Mouse (Mus musculus) neural tube, embryonic 13.5 days (tissue): ENCODE data around the gene Ano1. TPM values are rescaled to one million over a fixed set of nuclear protein-coding genes. Genes with fewer than 3 reads are reported as not detected.
A peak's percentile ranks its signal among the peaks of the same experiment; 100 is the strongest.

ENCODE experiments used
- ATAC-seq: fragments of 200-750 bp; cut with Nextera tagmentation; 2 replicates; pipeline ENCODE4 v1.8.0; 2017; ENCODE audit warnings: low read depth, mild to moderate bottlenecking, moderate TSS enrichment, moderate library complexity
- H3K27ac ChIP-seq: fragments of 300-500 bp; sonication (generic); replicated peaks from 2 replicates; pipeline ENCODE4 v1.5.1; 2015; ENCODE audit warnings: moderate library complexity, mild to moderate bottlenecking, inconsistent platforms
- H3K27me3 ChIP-seq: fragments of 300-500 bp; sonication (generic); 2 replicates; pipeline ENCODE4 v1.6.1; 2015; ENCODE audit warnings: mild to moderate bottlenecking, inconsistent platforms
- H3K36me3 ChIP-seq: fragments of 300-500 bp; sonication (generic); 2 replicates; pipeline ENCODE4 v1.6.1; 2015; ENCODE audit warnings: mild to moderate bottlenecking, inconsistent platforms
- H3K4me1 ChIP-seq: fragments of 300-500 bp; sonication (generic); replicated peaks from 2 replicates; pipeline ENCODE4 v1.6.1; 2015; ENCODE audit warnings: inconsistent platforms
- H3K4me2 ChIP-seq: fragments of 300-500 bp; sonication (generic); 2 replicates; pipeline ENCODE4 v1.6.1; 2015; ENCODE audit warnings: inconsistent platforms, mild to moderate bottlenecking, moderate library complexity
- H3K4me3 ChIP-seq: fragments of 300-500 bp; sonication (generic); 2 replicates; pipeline ENCODE4 v1.5.1; 2015; ENCODE audit warnings: mild to moderate bottlenecking, inconsistent platforms
- H3K9ac ChIP-seq: fragments of 300-500 bp; sonication (generic); 2 replicates; pipeline ENCODE4 v1.6.1; 2015; ENCODE audit warnings: moderate library complexity, mild to moderate bottlenecking, inconsistent platforms
- H3K9me3 ChIP-seq: fragments of 300-500 bp; sonication (generic); 2 replicates; pipeline ENCODE4 v1.6.1; 2016; ENCODE audit warnings: inconsistent platforms
- WGBS: fragments of 180-500 bp; shearing (Covaris S2); methylation state at CpG from one replicate; pipeline ENCODE4 v1.1.7; 2015; 5-methylcytosine and 5-hydroxymethylcytosine counted together
- polyA plus RNA-seq: library from polyadenylated mRNA; unstranded; fragments of >200 nt; fragmentation: Nextera tagmentation; extraction: Ambion mirVana; gene quantifications from 2 replicates; pipeline ENCODE4 v1.2.1, GENCODE M21; 2015

Ano1 gene
- polyA plus RNA-seq, 1 experiment from 2014 or later, result 3.8 TPM

DNA sequence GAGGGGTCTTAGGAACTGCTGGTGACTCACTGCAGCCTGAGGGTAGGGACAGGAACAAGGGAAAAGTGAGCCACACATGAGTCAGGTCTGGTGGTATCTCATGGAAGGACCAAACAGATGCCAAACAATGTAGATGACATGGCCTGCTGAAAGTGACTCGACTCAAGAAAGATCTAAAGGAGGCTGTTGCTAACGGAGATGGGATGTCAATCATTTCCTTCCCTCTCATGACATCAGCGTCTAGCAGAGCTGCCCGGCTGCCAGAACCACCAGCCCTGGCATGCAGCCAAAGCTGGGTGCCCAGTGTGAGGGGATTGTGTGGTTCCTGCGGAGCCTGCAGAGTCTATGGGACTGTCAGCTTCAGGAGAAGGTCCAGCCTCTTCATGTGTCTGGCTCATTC lies 67.3 kb downstream of the Ano1 start:
- H3K36me3 ChIP-seq, result no peaks in the 10 kb centered on the region
- no peak overlapping the region for H3K4me3 ChIP-seq
- peaks cover 16% of the 10 kb centered on the region for H3K4me1 ChIP-seq
- no peak overlapping the region for H3K4me2 ChIP-seq
- no peaks in the 10 kb centered on the region for H3K9me3 ChIP-seq
- WGBS, result 46% methylated on average over 5 of the region's 5 CpGs
- H3K27ac ChIP-seq, result no peak overlapping the region
- no peak overlapping the region for H3K9ac ChIP-seq
- H3K27me3 ChIP-seq, result peaks cover 16% of the 10 kb centered on the region
- ATAC-seq, result peak; percentile 63; the same call in 1 of the 2 replicates

DNA sequence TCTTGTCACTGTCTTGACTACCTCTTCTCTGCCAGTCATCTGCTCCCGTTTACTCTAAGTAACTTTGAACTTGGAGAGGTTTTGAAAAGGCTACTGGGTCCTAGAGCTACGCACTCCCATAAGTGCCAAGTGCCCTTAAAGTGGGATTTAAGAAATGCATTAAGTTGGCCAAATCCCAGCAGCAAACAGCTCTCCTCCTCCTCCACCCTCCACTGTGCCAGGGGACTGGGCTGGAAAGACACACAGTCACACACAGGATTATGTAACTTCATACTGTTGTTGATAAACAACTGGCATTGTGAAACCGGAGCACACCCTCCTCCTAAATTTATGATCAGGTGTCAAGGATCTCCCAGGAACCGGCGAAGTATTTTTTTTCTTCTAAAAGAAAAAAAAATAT lies 71.7 kb downstream of the Ano1 start:
- Histone ChIP-seq H3K36me3 (no peaks in the 10 kb centered on the region), H3K9me3 (no peaks in the 10 kb centered on the region), H3K4me1 (peaks cover 19% of the 10 kb centered on the region), H3K4me3 (no peak overlapping the region), H3K4me2 (no peak overlapping the region), H3K27ac (no peak overlapping the region), H3K9ac (no peak overlapping the region), H3K27me3 (peaks cover 52% of the 10 kb centered on the region)
- WGBS, result 81% methylated on average over 5 of the region's 5 CpGs
- ATAC-seq, result no peak

DNA sequence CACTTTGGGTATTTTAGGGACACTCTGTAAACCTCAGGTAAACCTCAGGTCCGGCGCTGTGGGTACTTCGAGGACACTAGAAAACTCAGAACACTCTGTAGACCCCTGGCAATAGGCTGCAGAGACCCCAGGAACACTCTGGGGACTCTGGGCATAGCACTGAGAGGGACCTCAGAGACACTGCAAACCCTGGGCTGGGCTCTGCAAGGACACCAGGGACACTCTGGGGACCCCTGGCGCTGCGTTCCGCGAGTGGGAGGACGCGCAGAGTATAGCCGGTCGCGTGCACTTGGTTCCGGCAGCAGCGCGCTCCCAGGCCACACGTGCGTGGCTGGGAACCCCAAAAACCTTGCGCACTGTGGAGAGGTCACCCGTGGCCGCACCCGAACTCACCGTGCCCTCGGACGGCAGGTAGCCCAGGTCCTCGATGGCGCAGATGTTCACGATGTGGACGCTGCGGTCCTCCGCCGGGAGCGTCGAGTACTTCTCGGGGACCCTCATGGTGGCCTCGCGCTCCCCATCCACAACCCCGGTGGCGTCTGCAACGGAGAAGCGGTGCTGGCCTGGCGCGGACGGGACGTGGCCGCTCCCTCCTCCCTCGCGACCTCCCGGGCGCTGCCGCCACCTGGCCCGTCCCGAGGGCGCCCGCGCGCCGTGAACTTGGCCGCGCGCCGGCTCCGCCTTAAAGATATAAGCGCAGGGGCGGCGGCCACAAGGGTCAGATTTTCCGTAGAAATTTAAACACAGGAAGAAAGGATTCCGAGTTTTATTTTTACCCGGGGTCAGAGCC lies 73.3 kb downstream of the Ano1 start:
- Histone ChIP-seq H3K27me3 (peaks cover 52% of the 10 kb centered on the region), H3K9ac (peak overlapping the region; percentile 58), H3K4me3 (peak overlapping the region; percentile 41), H3K36me3 (no peaks in the 10 kb centered on the region), H3K4me2 (peak overlapping the region; percentile 78), H3K9me3 (no peaks in the 10 kb centered on the region), H3K4me1 (peaks cover 15% of the 10 kb centered on the region), H3K27ac (no peak overlapping the region)
- 9% methylated on average over 67 of the region's 68 CpGs for WGBS
- ATAC-seq, result no peak

DNA sequence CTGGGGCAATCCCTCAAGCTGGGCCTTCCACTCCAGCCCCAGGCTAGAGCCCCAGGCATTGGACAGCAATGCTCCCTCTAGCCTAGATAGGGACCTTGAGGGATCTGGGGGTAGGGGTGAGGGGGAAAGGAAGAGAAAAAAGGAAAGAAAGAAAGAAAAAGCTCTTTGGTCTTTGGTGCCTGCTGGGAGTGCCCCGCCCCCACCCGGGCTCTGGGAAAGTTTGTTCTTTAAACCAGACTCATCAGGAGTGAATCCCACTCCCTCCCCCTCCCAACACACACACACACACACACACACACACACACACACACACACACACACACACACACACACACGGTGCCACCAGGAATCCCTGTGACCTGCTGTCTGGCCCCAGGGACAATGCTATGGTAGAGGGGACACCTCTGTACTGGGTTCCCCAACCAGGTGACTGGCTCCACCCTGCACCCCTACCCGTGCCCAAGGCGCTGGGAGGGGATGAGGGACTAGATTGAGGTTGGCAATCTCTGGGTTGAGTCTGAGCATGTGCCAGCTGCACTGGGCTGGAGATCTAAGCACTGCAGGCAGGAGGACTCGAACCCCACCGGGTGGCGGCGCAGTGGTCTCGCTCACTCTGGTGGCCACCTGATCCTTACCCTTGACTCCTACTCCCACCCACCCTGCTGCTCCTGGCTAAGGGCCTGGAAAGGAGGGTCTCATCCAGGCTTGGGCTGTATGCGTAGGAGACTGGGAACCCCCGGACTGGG lies 74.3 kb downstream of the Ano1 start:
- H3K4me3 ChIP-seq, result no peak overlapping the region
- peaks cover 52% of the 10 kb centered on the region for H3K27me3 ChIP-seq
- no peaks in the 10 kb centered on the region for H3K9me3 ChIP-seq
- no peak overlapping the region for H3K9ac ChIP-seq
- peaks cover 15% of the 10 kb centered on the region for H3K4me1 ChIP-seq
- H3K27ac ChIP-seq, result no peak overlapping the region
- no peaks in the 10 kb centered on the region for H3K36me3 ChIP-seq
- peak overlapping the region; percentile 78; the same call in 1 of the 2 replicates for H3K4me2 ChIP-seq
- WGBS, result 33% methylated on average over 11 of the region's 12 CpGs
- ATAC-seq, result no peak

DNA sequence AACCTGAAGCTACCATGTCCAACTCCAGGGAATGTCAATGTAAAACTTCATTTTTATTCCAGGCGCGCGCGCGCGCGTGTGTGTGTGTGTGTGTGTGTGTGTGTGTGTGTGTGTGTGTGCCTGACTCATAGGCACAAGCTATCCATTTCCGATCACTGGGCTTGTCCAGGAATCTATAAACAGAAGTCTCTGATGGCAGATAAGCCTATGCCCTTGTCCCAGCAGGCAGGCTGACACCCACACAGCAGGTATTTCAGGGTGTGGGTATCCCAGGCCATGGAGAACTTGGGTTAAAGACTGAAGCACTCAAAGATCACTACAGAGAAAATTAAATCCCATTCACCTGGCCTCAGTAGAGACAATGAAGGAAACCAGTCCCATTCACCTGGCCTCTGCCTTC lies 76.1 kb downstream of the Ano1 start:
- WGBS, result 96% methylated on average over 8 of the region's 8 CpGs
- no peak overlapping the region for H3K4me2 ChIP-seq
- no peaks in the 10 kb centered on the region for H3K36me3 ChIP-seq
- peaks cover 15% of the 10 kb centered on the region for H3K4me1 ChIP-seq
- H3K4me3 ChIP-seq, result no peak overlapping the region
- no peak overlapping the region for H3K9ac ChIP-seq
- ATAC-seq, result no peak
- no peaks in the 10 kb centered on the region for H3K9me3 ChIP-seq
- no peak overlapping the region for H3K27ac ChIP-seq
- H3K27me3 ChIP-seq, result peaks cover 47% of the 10 kb centered on the region

DNA sequence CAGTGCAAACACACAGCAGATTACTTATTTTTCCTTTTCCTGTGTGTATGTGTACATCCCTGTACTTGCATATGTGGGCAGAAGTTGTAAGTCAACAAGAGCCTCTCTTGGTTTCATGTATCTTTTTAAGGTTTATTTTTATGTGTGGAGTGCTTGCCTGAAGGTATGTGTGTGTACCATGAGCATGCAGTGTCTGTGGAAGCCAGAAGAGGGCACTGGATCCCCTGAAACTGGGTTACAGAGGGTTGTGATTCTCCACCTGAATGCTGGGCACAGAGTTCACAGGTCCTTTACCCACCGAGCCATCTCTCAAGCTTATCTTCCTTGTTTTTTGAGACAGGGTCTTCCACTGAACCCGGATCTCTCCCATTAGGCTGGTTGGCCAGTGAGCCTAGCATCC lies 81.9 kb downstream of the Ano1 start:
- Histone ChIP-seq H3K27me3 (no peaks in the 10 kb centered on the region; the same call in 1 of the 2 replicates), H3K27ac (no peak overlapping the region), H3K4me3 (no peak overlapping the region), H3K4me1 (no peaks in the 10 kb centered on the region), H3K9ac (no peak overlapping the region), H3K9me3 (no peaks in the 10 kb centered on the region), H3K36me3 (no peaks in the 10 kb centered on the region), H3K4me2 (no peak overlapping the region)
- WGBS, result 97% methylated on average over 2 of the region's 2 CpGs
- no peak for ATAC-seq

DNA sequence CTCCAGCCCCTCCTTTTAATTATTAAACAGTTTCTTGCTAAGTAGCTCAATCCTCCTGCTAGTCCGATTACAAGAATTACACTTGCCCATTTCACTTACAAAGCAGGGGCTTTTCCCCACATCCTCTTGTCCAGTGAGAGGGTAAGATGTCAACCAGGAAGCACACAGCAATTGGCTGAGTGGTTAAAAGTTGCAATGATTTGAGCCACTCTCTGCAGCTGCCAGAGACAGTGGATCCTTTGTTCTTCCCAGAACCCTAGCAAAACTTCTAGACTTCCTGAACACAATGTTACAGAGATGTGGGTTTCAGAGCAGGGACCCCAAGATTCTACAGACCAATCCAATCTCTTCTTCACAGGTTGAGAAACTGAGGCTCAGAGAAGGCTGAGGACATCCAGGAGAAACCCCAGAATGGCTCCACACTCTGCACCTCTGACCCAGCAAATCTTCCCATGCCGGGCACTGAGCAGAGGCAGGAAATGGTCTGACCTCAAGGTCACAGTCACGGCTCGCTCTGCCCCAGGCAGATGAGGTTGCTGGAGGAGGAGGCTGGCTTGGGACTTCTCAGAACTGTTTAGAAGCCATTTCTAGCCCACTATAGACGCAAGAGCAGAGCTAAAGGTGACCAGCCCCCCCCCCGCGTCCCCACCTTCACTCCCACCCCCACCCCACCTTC lies 83.0 kb downstream of the Ano1 start:
- Histone ChIP-seq H3K4me2 (no peak overlapping the region), H3K9me3 (no peaks in the 10 kb centered on the region), H3K9ac (no peak overlapping the region), H3K4me3 (no peak overlapping the region), H3K27me3 (no peaks in the 10 kb centered on the region; the same call in 1 of the 2 replicates), H3K27ac (no peak overlapping the region), H3K4me1 (peaks cover 9% of the 10 kb centered on the region), H3K36me3 (no peaks in the 10 kb centered on the region)
- ATAC-seq, result no peak
- WGBS, result 57% methylated on average over 7 of the region's 7 CpGs

DNA sequence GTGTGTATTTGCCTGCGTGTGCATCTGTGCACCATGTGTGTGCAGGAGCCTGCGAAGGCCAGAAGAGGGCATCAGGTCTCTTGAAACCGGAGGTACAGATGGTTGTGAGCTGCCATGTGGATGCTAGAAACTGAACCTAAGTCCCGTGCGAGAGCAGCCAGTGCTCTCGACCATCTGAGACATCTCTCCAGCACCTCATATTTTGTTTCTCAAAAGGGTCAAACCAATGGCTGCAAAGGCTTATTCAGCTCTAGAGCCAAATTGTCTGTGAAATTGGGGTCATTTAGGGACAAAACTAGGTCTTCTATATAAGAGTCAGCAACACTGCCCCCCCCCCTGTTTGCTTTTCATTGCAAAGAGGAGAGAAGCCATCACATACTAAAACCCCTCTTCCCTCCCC lies 84.7 kb downstream of the Ano1 start:
- Histone ChIP-seq H3K27me3 (no peaks in the 10 kb centered on the region; the same call in 1 of the 2 replicates), H3K36me3 (no peaks in the 10 kb centered on the region), H3K4me2 (no peak overlapping the region), H3K4me3 (no peak overlapping the region), H3K9me3 (no peaks in the 10 kb centered on the region), H3K27ac (no peak overlapping the region), H3K9ac (no peak overlapping the region), H3K4me1 (peaks cover 16% of the 10 kb centered on the region)
- 86% methylated on average over 6 of the region's 6 CpGs for WGBS
- no peak for ATAC-seq

DNA sequence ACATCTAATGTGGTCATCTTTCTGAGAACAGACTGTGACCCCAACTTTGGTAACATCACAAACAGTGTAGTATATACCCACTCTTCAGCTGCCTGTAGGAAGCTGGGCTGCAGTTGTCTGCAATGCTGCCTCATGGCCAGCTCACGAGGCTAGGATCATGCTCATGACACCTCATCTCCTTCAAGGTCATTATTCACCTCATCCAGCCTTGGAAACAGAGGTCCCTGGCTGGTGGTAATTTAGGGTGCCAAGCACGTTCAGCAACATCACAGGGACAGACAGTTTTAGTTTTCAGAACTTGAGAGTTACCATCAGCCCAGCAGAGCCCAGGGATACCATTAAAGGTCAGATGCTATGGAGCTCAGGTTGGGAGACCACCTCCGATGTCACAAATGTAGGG lies 86.2 kb downstream of the Ano1 start:
- Histone ChIP-seq H3K9ac (no peak overlapping the region), H3K27me3 (no peaks in the 10 kb centered on the region; the same call in 1 of the 2 replicates), H3K36me3 (no peaks in the 10 kb centered on the region), H3K9me3 (no peaks in the 10 kb centered on the region), H3K4me1 (peaks cover 16% of the 10 kb centered on the region), H3K4me3 (no peak overlapping the region), H3K4me2 (no peak overlapping the region), H3K27ac (no peak overlapping the region)
- WGBS, result 83% methylated on average over 3 of the region's 3 CpGs
- ATAC-seq, result no peak

DNA sequence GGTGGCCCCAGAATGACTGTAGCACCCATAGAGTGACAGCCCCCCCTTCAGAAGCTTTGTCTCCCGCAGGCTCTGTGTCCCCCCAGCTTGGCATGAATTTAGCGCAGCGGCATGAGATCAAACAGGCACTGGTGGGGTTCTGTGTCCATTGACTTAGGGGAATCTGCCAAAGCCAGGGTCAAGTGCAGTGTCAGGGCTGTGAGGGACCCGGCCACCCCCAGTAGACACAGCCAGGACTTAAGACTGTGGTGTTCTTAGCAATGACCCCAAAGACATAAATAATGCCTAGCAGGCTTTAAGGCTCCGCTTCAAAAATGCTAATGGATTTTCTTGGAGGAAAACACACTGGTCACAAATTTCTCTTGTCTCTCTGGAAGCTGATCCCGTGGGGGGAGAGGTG lies 88.2 kb downstream of the Ano1 start:
- no peak for ATAC-seq
- 18% methylated on average over 6 of the region's 6 CpGs for WGBS

DNA sequence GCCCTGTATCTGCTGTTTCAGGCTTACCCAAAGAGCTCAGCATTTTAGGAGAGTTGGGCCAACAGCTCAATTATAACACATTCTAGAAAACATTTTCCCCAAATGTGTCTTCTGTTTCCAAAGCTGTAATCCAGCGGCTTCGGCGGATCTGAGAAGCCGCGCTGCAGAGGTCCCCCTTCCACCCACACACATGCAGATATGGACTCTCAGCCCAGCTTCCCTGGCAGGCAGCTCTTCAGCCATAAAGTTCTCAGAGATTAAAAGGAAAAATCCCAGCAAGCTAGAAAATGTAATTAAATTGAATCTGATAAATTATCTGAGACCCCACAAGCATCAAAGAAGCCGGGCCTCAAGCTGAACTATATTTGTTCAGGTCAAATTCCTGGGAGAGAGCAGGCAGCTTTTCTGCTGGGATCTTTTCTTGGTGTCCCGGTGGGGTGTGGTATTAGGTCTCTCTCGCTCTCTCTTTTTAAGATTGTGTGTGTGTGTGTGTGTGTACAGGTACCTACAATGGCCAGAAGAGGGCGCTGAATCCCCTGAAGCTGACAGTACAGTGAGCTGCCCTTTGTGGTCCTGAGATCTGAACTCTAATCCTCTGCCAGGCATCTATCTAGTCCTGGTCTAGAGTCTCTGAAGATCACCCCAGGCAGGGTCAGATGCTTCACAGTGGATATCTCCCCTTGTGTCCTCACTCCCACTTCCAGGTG lies 95.4 kb downstream of the Ano1 start:
- no peak overlapping the region for H3K9ac ChIP-seq
- no peaks in the 10 kb centered on the region for H3K36me3 ChIP-seq
- no peaks in the 10 kb centered on the region for H3K9me3 ChIP-seq
- H3K4me2 ChIP-seq, result no peak overlapping the region
- no peak overlapping the region for H3K4me3 ChIP-seq
- peaks cover 39% of the 10 kb centered on the region for H3K4me1 ChIP-seq
- no peaks in the 10 kb centered on the region for H3K27me3 ChIP-seq
- WGBS, result 81% methylated on average over 9 of the region's 9 CpGs
- no peak for ATAC-seq
- H3K27ac ChIP-seq, result peak overlapping the region; percentile 91; the same call in 1 of the 2 replicates

More for the DNA sequence above, 88.2 kb downstream of the Ano1 start:
- 0 out of 2 replicates have a peak overlapping the region, but pooled peaks have one; percentile 1 for H3K27ac ChIP-seq
- H3K4me1 ChIP-seq, result peaks cover 16% of the 10 kb centered on the region
- no peak overlapping the region for H3K4me3 ChIP-seq
- no peaks in the 10 kb centered on the region for H3K9me3 ChIP-seq
- H3K9ac ChIP-seq, result no peak overlapping the region
- H3K4me2 ChIP-seq, result no peak overlapping the region
- no peaks in the 10 kb centered on the region for H3K36me3 ChIP-seq
- no peaks in the 10 kb centered on the region; the same call in 1 of the 2 replicates for H3K27me3 ChIP-seq
